Mouse (Mus musculus) myocyte (in vitro differentiated cells): ENCODE results near the gene Masp2. TPM values are rescaled to one million over a fixed set of nuclear protein-coding genes. Genes with fewer than 3 reads are reported as not detected.

Source experiments
- H3K27me3 ChIP-seq: one replicate; pipeline ENCODE4 v1.6.1; 2011; ENCODE audit not compliant: control insufficient read depth, insufficient read depth, insufficient read length
- H3K36me3 ChIP-seq: one replicate; pipeline ENCODE4 v1.6.1; 2011; ENCODE audit not compliant: control insufficient read depth, insufficient read depth
- H3K4me2 ChIP-seq: one replicate; pipeline ENCODE4 v1.6.1; 2011; ENCODE audit warnings: low read depth, control low read depth
- H3K4me3 ChIP-seq: one replicate; pipeline ENCODE4 v1.5.1; 2011; ENCODE audit warnings: mild to moderate bottlenecking, control low read depth, moderate library complexity
- H3K79me2 ChIP-seq: one replicate; pipeline ENCODE4 v1.6.1; 2011; ENCODE audit not compliant: control insufficient read depth, insufficient read depth
- H3ac ChIP-seq: one replicate; pipeline ENCODE4 v1.6.1; 2011; ENCODE audit not compliant: control insufficient read depth, insufficient read length
- CEBPB ChIP-seq: IDR thresholded peaks from 2 replicates; pipeline ENCODE4 v1.6.1; 2011; ENCODE audit warnings: mild to moderate bottlenecking, moderate library complexity; ENCODE audit not compliant: poor library complexity, insufficient read depth, severe bottlenecking
- E2F4 ChIP-seq: IDR thresholded peaks from one replicate; pipeline ENCODE4 v1.6.1; 2011; ENCODE audit warnings: mild to moderate bottlenecking, control low read depth, moderate library complexity; ENCODE audit not compliant: insufficient read depth
- MAX ChIP-seq: IDR thresholded peaks from one replicate; pipeline ENCODE4 v1.6.1; 2011; ENCODE audit warnings: low read depth, mild to moderate bottlenecking, control low read depth
- MYOD1 ChIP-seq, 3 experiments: IDR thresholded peaks; one replicate each; pipeline ENCODE4 v1.6.1; 2011; ENCODE audit warnings: control low read depth in 2 of 3, low read depth in 2 of 3, mild to moderate bottlenecking in 2 of 3, moderate library complexity in 1 of 3; ENCODE audit not compliant: insufficient read length in 2 of 3, control insufficient read depth in 1 of 3
- MYOG ChIP-seq, 3 experiments: IDR thresholded peaks; one replicate each; pipeline ENCODE4 v1.6.1; 2011; ENCODE audit warnings: control low read depth in 2 of 3, low read depth in 2 of 3, mild to moderate bottlenecking in 2 of 3; ENCODE audit not compliant: insufficient read length in 2 of 3, control insufficient read depth in 1 of 3, insufficient read depth in 1 of 3
- POLR2A ChIP-seq: IDR thresholded peaks from one replicate; pipeline ENCODE4 v1.6.1; 2011; ENCODE audit warnings: low read depth, mild to moderate bottlenecking, control low read depth, moderate library complexity; ENCODE audit not compliant: insufficient read length
- POLR2AphosphoS2 ChIP-seq: IDR thresholded peaks from one replicate; pipeline ENCODE4 v1.6.1; 2011; ENCODE audit warnings: low read depth, control low read depth; ENCODE audit not compliant: insufficient read length
- REST ChIP-seq: IDR thresholded peaks from one replicate; pipeline ENCODE4 v1.6.1; 2011; ENCODE audit warnings: mild to moderate bottlenecking, control low read depth, moderate library complexity; ENCODE audit not compliant: insufficient read depth, insufficient read length
- SRF ChIP-seq: IDR thresholded peaks from one replicate; pipeline ENCODE4 v1.6.1; 2011; ENCODE audit warnings: low read depth; ENCODE audit not compliant: control insufficient read depth, insufficient read length
- TCF12 ChIP-seq: IDR thresholded peaks from one replicate; pipeline ENCODE4 v1.6.1; 2011; ENCODE audit warnings: mild to moderate bottlenecking, control low read depth; ENCODE audit not compliant: poor library complexity, insufficient read depth, severe bottlenecking
- TCF3 ChIP-seq: IDR thresholded peaks from one replicate; pipeline ENCODE4 v1.6.1; 2011; ENCODE audit warnings: low read depth, control low read depth; ENCODE audit not compliant: insufficient read length
- USF1 ChIP-seq: IDR thresholded peaks from one replicate; pipeline ENCODE4 v1.6.1; 2011; ENCODE audit warnings: low read depth, mild to moderate bottlenecking, control low read depth, moderate library complexity
- polyA plus RNA-seq: library from polyadenylated mRNA; unstranded; fragments of >200 nt; fragmentation: generic; extraction: Trizol; gene quantifications from one replicate; pipeline ENCODE4 v1.2.1, GENCODE M21; 2012; ENCODE audit warnings: missing spikeins

Gene Masp2
- polyA plus RNA-seq, 1 experiment = 0.43 TPM

- Histone ChIP-seq H3K27me3 (no peaks in the 10 kb centered on the region), H3K4me2 (no peak overlapping the region)
- TF ChIP-seq POLR2A (no peak), MYOG (IDR thresholded peaks at IDR 0.05; ENCODE audit: control insufficient read depth in 1 of 3, insufficient read depth in 1 of 3, insufficient read length in 2 of 3, low read depth in 2 of 3) (no peak), MYOD1 (IDR thresholded peaks at IDR 0.05; ENCODE audit: control insufficient read depth in 1 of 3, insufficient read length in 2 of 3, low read depth in 2 of 3) (no peak), REST (no peak), TCF12 (no peak), E2F4 (no peak), USF1 (no peak), POLR2AphosphoS2 (no peak), CEBPB (no peak), TCF3 (no peak), MAX (no peak), SRF (no peak)
These were observed 2.3 kb downstream of the Masp2 start for GRCm38 (mm10) chr4:148604541-148605165.

GRCm38 (mm10) chr4:148607758-148608157, 5.4 kb downstream of the Masp2 start:
- Histone ChIP-seq H3K4me3 (no peak overlapping the region), H3K27me3 (no peaks in the 10 kb centered on the region), H3K4me2 (no peak overlapping the region), H3ac (no peak overlapping the region), H3K79me2 (no peaks in the 10 kb centered on the region), H3K36me3 (peaks cover 12% of the 10 kb centered on the region)
- TF ChIP-seq POLR2AphosphoS2 = peak; percentile 47
- no peak for TF ChIP-seq E2F4

More at GRCm38 (mm10) chr4:148604541-148605165, 2.3 kb downstream of the Masp2 start:
- H3K79me2 ChIP-seq = no peaks in the 10 kb centered on the region
- H3K4me3 ChIP-seq = no peak overlapping the region
- no peak overlapping the region for H3ac ChIP-seq
- H3K36me3 ChIP-seq = no peaks in the 10 kb centered on the region

GRCm38 (mm10) chr4:148609805-148610204, 7.5 kb downstream of the Masp2 start:
- no peak overlapping the region for H3ac ChIP-seq
- H3K36me3 ChIP-seq = peaks cover 29% of the 10 kb centered on the region
- H3K27me3 ChIP-seq = no peaks in the 10 kb centered on the region
- no peak overlapping the region for H3K4me3 ChIP-seq
- peak; percentile 75 for TF ChIP-seq POLR2AphosphoS2
- no peak for TF ChIP-seq REST
- no peak overlapping the region for H3K4me2 ChIP-seq
- H3K79me2 ChIP-seq = no peaks in the 10 kb centered on the region

GRCm38 (mm10) chr4:148610631-148611364, 8.4 kb downstream of the Masp2 start:
- H3K4me3 ChIP-seq = no peak overlapping the region
- no peaks in the 10 kb centered on the region for H3K79me2 ChIP-seq
- peaks cover 39% of the 10 kb centered on the region for H3K36me3 ChIP-seq
- TF ChIP-seq MYOG (IDR thresholded peaks at IDR 0.05; ENCODE audit: control insufficient read depth in 1 of 3, insufficient read depth in 1 of 3, insufficient read length in 2 of 3, low read depth in 2 of 3) (peak in 1 of 3 experiments; percentile 53), POLR2AphosphoS2 (peak; percentile 76), E2F4 (no peak), MAX (no peak), MYOD1 (IDR thresholded peaks at IDR 0.05; ENCODE audit: control insufficient read depth in 1 of 3, insufficient read length in 2 of 3, low read depth in 2 of 3) (peak in 1 of 3 experiments; percentile 52), SRF (no peak)
- no peaks in the 10 kb centered on the region for H3K27me3 ChIP-seq
- H3ac ChIP-seq = no peak overlapping the region
- H3K4me2 ChIP-seq = no peak overlapping the region

- H3K27me3 ChIP-seq = no peaks in the 10 kb centered on the region
- H3K4me2 ChIP-seq = no peak overlapping the region
- H3K4me3 ChIP-seq = no peak overlapping the region
- TF ChIP-seq POLR2AphosphoS2 (no peak), CEBPB (no peak), TCF12 (no peak), REST (no peak), TCF3 (no peak), SRF (no peak), MYOD1 (IDR thresholded peaks at IDR 0.05; ENCODE audit: control insufficient read depth in 1 of 3, insufficient read length in 2 of 3, low read depth in 2 of 3) (no peak), USF1 (no peak), E2F4 (no peak), POLR2A (no peak)
- H3K36me3 ChIP-seq = peaks cover 55% of the 10 kb centered on the region
- peaks cover 7% of the 10 kb centered on the region for H3K79me2 ChIP-seq
- no peak overlapping the region for H3ac ChIP-seq
These were observed 10.2 kb downstream of the Masp2 start for GRCm38 (mm10) chr4:148612557-148612956.
